Mouse (Mus musculus) T-helper 17 cell (primary cell): ENCODE data around the gene Mrs2.

Source experiments
- in situ Hi-C, 2 experiments: fragments of 300-600 bp; cut with MboI, MseI; formaldehyde crosslinking; loops; 1 replicate in 1 of 2; 2 replicates in 1 of 2; pipeline ENCODE4 v1.15.1; 2025; ENCODE audit warnings: high pct_unique_total_duplicates in 2 of 2

The Mrs2 gene

DNA sequence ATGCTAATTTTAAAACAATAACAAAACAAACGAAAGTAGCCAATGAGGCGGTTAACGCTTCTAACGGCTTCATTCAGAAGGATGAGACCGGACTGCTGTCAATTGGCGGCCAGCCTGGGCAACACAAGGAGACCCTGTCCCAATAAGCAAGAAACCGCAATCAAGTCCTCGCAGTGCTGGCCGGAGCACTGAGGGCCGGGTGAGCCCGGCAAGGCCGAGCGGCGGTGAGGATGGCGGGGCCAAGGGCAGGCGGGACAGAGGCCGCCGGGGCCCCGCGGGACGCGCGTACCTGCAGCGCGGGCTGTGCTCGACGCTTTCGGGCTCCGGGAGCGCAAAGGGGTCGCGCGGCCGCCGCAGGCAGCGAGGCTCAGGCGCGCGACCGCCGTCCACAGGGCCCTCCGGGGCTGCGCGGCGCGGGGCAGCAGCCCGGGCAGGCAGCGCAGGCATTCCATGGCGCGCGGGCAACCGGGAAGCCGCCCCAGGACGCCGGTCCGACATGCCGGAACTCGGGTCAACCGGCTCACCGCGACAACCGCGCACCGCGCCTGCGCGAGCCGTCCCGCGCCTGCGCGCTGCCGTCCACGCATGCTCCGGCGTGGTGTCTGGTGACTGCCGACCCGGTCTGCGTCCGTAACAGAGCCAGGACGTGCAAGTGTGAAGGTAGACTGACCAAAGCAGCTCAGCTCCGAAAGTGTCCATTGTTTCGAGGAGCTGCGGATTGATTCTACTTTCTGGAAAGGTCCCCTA lies at the start of gene Mrs2:
Gene Mrs2, minus strand, starts transcription at position 587 of the 747 bp plus-strand sequence.
- in situ Hi-C loops, result loop anchor here (5.0 kb wide), 2 partner anchors 92 to 97 kb away; no protein-coding TSS in a partner anchor

DNA sequence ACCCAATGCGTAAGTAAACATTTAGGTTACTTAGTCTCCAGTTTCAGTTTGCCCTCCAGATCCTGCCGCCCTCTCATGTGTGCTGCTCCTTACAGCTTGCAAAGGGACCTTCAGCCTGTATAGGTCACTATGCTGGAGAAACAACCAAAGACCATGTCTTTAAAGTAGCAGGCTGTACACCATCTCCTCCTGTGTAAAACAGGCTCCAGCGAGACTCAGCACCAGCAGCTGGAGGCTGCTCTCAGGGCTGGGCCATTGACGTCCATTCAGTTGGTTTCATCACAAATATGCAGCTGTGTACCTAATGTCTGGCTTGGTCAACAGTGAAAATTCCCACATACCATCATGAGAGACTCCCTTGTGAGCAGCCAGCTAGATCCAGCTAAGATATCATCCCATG lies 49.6 kb upstream of the Mrs2 start:
- in situ Hi-C loops, result no loop called here

DNA sequence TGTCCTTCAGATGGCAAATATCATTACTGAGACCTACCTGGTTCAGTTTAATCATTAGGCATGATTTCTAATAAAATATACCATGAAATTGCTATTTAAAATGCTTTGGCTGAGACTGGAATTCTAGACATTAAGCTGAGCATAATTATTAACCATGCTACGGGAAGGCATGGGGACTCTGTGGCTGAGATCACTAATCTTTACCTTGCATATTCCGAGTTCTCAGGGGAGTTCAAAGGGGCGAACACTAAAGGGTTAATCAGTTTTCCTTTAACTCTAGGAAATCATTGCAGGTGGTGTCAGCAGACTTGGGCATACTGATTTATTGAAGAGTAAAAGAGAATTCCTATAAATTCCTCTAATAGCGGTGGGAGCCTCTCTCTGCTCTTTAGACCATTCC lies 47.0 kb upstream of the Mrs2 start:
- in situ Hi-C loops, result no loop called here

DNA sequence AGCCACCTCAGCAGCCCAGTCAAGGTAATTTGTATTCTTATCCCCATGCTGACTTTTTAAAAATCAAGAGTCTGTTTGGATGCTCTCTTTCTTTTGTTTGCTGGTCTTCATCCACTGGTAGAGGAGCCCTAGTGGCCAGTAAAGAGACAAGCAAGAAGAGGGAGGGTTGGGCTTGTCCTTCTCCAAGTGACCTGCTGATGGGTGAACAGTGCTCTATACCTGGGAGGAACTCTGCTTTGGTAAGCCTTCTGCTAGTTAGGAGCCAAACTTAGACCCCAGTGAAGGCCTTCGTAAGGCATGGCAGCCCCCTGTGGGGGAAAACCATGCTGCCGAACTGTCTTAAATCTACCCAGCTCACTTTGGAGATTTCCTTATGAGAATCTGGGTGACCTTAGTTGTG lies 46.5 kb upstream of the Mrs2 start:
- in situ Hi-C loops, result no loop called here

DNA sequence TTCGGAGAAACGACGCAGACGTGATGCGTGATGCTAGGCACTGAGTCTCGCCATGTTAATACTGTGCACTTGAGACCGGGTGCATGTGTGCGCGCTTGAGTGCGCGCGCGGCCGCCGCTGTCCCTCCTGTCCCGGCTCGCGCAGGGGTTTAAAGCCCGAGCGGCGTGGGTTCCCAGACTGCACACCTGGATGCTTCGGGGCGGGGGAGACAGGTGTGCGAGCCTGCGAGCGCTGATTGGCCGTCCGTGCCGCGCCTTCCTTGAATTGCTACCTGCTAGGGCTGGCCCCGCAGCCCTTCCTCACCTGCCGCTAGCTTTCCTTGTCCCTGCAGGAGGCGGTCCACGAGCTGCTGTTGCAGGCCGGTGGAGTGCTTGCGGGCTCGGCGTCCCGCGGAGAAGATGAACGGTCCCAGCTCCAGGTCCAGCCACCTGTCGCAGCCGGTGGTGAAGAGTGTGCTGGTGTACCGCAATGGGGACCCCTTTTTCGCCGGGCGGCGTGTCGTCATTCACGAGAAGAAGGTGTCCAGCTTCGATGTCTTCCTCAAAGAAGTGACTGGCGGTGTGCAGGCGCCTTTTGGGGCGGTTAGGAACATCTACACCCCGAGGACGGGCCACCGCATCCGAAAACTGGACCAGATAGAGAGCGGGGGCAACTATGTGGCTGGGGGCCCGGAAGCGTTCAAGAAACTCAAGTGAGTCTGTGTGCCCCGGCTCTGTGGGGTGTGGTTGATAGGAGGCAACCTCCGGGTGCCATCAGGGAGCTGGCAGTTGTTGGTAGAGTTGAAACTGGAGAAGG lies 35.9 kb upstream of the Mrs2 start, which contains the start of gene Dcdc2a:
Gene Dcdc2a, plus strand, starts transcription at position 132 of the 795 bp plus-strand sequence.
- in situ Hi-C loops, result no loop called here

DNA sequence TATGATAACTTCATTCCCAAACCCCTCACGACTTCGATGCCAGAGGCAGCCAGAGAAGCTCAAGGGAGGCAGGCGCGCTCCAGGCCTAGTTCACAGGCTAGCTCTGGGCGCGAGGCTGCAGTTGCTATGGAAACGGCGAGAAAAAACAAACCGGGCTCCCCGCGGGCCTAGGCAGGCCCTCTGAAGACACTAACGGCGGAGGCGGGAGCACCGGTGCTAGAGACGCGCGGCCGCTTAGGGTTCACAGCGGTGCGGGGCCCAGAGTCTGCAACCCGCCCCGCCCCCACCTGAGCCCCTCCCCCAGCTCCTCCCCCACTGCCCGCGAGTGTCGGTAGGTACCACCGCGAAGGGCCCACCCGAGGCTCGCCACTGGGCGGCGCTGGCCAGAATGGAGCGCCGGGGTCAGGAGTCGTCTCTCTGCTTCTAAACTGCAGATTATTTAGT lies 35.0 kb upstream of the Mrs2 start:
- in situ Hi-C loops, result no loop called here

DNA sequence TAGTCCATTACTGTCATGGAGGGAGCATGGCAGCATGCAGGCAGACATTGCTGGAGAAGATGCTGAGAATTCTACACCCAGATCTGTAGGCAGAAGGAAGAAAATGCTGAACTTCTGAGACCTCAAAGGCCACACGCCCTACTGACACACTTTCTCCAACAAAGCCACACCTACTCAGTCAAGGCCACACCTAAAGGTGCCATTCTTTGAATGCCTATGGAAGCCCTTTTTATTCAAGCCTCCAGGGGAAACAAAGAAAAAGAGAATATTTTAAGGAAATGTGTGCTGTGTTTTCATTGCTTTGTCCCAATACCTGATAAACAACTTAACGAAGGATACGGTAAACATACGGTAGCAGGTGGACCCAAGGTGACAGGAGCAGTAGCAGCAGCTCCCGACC lies 32.5 kb upstream of the Mrs2 start:
- in situ Hi-C loops, result no loop called here

DNA sequence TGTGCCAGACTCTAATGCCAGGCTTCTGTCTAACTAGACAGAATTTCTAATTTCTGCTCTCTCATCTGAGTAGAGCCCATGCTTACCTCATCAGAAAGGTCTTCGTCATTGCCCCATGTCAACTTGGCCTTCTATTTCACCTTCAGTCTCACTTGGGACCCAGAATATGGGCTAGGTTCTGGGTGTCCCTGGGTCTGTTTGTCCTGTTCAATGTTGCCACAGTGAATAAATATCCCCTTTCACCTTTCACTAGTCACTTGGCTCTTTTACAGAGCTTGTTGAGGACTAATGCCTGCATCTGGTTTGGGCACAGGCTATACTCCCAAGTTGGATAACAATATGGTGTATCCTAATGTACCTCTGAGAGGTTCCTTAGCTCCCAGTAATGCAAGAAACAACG lies 19.3 kb upstream of the Mrs2 start:
- in situ Hi-C loops, result no loop called here

DNA sequence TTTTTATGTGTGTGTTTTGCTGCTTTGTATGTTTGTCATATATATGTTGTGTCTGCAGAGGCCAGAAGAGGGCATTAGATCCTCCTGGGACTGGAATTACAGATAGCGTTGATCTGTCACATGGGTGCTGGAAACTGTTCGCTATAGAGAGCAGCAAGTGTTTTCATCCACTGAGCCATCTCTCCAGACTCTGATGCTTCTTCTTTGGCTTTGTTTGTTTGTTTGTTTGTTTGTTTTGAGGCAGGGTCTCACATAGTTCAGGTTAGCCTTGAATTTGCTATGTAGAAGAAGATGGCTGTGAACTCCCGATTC lies 6.9 kb upstream of the Mrs2 start:
- in situ Hi-C loops, result no loop called here

DNA sequence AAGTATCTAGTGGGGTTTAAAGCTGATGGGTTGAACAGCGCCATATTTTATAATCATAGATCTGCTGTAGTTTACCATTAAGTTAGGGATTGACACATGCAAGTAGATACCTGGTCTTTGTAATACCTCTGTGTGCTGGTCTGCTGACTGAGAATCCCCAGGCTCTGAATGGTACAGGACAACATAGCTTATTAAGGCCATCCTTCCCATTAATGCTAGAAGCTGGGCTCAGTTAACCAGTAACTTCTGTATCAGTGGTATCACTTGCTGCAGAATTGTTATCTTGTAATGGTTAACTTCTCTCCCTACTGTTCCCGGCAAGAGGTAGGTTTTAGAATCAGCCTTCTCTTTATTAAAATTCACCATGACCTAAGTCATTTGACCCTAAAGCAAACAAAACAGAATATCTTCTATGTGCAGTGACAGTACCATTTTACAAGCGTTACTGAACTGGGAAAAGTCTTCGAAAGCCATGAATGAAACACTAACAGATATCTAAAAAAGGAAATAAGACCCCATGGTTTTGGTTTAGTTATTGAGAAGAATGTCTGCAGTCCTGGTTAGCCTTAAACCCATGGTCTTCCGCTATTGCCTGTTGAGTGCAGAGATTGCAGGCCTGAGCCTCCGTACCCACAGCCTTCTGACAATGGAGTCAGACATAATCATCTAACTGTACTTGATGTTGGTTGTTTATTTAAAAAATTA lies 6.4 kb upstream of the Mrs2 start:
- in situ Hi-C loops, result no loop called here

DNA sequence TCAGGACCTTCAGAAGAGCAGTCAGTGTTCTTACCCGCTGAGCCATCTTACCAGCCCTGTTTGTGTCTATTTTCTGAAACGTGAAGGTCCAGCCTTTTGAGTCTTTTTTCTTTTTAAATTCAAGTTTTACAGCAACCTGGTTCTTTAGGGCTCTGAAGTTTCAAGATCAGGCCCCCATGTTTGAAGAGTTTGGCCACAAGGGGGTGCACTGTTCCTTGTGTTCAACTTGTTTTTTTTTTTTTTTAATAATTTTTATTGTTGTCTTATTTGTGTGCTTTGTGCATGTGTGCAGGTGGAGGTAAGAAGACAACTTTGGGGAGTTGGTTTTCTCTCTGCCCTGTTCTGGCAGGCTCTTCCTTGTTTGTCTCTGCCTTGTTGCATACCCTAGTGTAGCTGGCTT lies 4.5 kb upstream of the Mrs2 start:
- in situ Hi-C loops, result loop anchor here (5.0 kb wide), 2 partner anchors 88 to 93 kb away; no protein-coding TSS in a partner anchor

DNA sequence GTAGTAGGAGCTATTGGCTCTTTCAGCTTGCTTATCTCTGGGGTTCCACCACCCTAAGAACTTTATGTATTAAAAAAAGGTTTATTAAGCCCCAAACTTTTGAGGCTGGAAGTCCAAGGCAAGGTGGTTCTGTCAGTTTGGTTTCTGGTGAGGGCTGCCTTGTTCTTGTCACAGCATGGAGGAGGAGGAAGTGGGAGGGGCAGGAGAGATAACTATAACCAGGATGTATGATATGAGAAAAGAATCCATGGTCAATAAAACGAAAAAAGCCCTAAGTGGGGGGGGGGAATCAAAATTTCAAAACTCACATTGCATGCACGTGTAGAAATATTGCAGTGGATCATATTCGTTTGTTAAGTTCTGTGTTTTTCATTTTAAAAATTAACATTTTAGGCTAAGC lies 3.0 kb upstream of the Mrs2 start:
- in situ Hi-C loops, result loop anchor here (5.0 kb wide), 2 partner anchors 89 to 94 kb away; no protein-coding TSS in a partner anchor

DNA sequence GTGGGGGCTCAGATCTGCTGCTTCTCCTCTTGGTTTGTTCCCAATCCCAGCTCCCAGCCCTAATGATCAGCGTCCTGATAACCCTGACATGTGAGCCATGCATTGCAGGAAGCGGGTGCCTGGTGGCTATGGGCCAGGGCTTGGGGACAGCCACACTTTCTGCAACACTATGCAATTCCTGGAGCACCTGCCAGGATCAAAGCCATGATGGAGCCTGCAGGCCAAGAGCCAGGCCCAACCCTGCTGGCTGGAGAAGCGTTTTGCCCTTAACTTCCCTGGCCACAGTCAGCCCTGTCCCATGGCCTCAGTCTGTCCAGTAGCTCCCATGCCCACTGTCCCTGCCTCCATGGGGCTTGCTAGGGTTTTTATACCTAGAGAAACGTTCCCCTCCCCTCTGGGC lies 2.2 kb upstream of the Mrs2 start:
- in situ Hi-C loops, result loop anchor here (5.0 kb wide), 2 partner anchors 90 to 95 kb away; no protein-coding TSS in a partner anchor

DNA sequence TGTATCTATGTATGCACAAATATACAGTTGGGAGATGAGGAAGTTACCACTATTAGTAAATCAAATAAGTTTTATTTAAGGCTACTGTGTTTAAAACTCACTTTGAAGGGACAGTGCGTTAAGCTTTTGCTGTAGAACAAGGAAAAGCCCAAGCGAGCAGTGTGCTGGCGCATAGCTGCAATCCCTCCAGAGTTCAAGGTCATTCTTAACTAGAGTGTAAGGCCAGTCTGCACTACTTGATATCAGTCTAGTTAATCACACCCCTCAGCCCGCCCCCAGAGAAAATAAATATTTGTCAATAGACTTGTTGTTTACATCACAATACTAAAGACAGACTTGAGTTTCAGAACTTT lies 337 bp upstream of the Mrs2 start:
- in situ Hi-C loops, result loop anchor here (5.0 kb wide), 2 partner anchors 92 to 97 kb away; no protein-coding TSS in a partner anchor

DNA sequence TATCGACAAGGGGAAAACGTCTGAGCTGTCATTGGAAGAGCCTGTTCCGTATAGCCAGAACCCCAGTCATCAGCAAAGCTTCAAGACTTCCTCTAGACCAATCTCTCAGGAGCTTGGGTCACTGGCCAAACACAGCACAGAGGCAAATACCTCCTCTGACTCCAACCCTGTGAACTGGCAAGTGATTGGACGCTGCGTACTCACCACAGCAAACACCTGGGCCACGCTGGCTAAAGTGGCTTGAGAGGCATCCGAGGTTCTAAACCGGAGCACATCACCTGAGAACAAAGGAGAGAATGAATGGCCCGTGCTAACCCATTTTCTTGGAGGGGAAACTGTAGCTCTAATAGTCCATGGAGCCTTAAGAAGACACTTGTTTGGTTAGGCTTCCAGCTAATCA lies 1.9 kb downstream of the Mrs2 start:
- in situ Hi-C loops, result no loop called here

DNA sequence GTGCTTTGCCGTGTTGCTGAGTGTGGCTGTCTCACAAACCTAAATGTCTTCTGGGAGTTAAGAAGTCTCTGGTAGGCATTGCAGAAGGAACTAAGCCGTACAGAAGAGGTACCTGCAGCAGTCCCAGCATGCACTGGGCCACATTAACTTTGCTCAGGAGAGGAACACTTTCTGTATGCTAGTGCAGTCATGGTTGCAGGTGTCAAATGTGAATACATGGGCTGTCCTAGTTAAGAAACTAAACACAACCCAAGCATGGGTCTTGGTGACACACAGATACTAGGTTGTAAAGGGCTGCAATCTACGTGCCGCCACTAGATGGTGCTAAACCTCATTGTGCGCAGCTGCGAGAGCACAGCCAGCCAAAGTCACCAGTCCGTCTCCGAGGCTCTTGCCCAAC lies 13.1 kb downstream of the Mrs2 start:
- in situ Hi-C loops, result no loop called here

DNA sequence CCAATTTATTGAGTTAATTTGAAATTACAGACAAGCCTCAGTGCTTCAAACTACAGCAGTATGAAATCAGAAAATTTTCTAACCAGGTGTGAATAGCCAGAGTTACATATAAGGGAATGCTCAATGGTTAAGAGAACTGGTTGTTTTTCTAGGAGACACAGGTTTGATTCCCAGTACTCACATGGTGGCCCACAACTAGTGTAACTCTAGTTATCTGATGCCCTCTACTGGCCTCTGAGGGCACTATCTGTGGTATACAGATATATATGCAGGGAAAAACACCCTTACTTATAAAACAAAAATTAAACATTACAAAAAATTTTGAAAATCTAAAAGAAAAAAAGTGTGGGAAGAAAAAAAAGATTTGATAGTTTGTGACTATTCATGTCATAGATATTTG lies 17.2 kb downstream of the Mrs2 start:
- in situ Hi-C loops, result no loop called here

DNA sequence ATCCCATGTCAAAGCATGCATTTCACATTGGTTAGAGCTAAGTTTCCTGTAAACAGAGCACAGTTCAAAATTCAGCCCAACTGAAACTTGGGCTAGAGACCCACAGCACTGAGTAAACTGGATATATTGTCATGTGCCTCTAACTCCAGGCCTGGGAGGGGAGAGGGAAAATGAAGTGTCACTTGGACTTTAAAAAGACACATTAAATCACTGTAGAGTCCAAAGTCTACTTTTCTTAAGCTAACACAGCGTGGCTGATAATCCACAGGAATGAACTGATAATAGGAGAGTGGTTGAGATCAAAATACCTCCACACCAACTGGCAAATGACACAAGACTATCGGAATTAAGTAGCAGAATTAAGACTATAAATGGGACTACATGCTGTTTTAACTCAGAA lies 20.6 kb downstream of the Mrs2 start:
- in situ Hi-C loops, result no loop called here

DNA sequence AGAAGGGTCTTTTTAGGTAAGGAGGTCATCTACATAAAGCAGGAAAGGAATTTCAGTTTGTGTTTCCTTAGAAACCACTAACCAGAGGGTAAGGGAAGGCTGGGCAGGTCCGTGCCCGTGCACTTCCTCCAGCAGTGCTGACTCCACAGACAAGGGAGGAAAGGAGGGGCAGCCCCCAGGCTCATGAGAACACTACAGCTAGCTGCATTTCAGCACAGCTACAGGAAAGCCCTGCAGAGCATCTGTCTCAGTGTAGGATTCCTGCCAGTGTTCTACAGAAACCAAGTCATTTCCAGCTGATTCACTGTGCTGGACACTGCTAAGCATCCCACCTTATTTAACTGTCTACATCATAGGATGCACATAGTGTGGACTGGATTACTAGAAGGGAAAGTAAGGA lies 27.0 kb downstream of the Mrs2 start:
- in situ Hi-C loops, result no loop called here

DNA sequence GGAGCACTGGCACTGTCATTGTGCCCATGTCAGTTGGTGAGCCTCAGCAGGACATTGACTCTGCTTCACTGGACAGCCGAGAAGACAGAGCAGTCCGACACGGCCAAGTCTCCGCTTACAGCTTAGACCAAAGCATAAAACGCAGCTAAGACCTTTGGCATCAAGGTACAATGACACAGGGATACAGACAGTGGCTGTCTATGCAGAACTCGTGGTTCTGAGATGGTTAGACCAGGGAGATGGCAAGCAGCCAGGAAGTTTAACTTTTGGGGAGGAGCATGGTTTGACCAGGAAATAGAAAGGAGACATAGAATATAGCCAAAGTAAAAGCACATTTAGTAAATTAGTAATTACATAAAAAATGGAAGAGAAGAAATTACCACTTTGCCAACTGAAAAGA lies 31.2 kb downstream of the Mrs2 start:
- in situ Hi-C loops, result loop anchor here (5.0 kb wide), 1 partner anchor 52 kb away; the partner anchor contains the start of gene Aldh5a1 (in 2 of the 2)

DNA sequence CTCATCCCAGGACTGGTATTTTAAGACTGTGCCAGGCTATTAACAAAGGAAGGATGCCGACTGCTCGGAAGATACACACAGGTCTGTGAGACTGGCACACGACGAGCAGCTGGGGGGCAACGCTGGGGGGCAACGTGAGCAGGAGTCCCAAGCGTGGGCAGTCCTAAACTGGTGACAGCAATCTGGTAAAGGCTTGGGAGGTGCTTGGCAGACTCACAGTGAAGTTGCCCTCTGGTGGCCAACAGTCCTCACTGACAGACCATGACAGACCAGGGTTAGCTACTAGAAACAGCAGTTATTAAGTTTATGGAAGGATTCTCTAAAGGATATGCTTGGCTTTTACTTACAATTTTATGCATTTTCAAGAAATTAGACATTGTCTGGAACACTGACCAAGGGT lies 31.8 kb downstream of the Mrs2 start:
- in situ Hi-C loops, result loop anchor here (5.0 kb wide), 1 partner anchor 51 kb away; the partner anchor contains the start of gene Aldh5a1 (in 2 of the 2)

DNA sequence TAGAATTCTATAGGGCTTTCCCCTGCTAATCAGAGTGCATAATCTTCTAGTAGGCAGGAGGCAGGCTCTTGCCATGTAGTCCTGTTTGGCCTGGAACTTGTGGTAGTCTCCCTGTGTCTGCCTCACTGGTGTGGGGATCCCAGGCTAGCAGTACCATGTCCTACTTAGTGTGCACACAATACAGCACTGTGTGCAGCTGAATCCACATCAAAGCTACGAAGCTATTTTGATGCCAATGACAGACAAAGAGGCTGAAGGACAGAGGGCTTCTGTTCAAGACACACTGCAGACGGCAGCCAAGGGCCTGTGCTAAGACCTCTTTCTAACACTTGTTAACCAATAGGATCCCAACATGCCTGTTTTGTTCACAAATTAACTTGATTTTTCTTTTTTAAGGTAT lies 34.7 kb downstream of the Mrs2 start:
- in situ Hi-C loops, result loop anchor here (5.0 kb wide), 1 partner anchor 48 kb away; the partner anchor contains the start of gene Aldh5a1 (in 2 of the 2)
